Mouse (Mus musculus): ENCODE data around the gene Ptger4.

DNA sequence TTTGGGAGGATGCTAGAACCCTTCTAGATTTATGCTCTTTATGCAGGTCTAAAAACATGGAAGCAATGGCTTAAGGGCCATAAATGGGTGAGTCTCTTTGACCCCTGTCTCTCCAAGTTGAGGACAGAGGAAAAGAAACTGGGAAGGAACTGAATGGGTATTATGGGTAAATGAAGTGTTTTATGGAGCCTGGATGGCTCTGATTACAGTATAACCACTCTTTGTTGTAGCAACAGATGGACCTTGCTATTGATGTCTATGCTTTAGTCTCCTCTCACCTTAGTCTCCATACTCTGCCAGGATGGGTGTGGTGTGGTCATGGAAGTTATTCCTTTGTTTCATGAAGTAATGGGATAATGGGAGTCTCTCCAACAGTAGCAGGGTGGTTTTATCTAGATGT is 34.5 kb upstream of the Ptger4 start:
- TF ChIP-seq CTCF (IDR thresholded peaks at IDR 0.05; ENCODE audit: low read depth, low read length) (no peak), POLR2A (IDR thresholded peaks at IDR 0.05; ENCODE audit: extremely low read depth, insufficient read depth, low read length) (no peak)

Measured in liver, adult 2 months (tissue).